Mouse (Mus musculus): ENCODE data around the gene Rpl9-ps1. TPM values are rescaled to one million over a fixed set of nuclear protein-coding genes. Genes with fewer than 3 reads are reported as not detected.

Rpl9-ps1 gene
- total and polyA plus RNA-seq, 3 experiments, result not detected

DNA sequence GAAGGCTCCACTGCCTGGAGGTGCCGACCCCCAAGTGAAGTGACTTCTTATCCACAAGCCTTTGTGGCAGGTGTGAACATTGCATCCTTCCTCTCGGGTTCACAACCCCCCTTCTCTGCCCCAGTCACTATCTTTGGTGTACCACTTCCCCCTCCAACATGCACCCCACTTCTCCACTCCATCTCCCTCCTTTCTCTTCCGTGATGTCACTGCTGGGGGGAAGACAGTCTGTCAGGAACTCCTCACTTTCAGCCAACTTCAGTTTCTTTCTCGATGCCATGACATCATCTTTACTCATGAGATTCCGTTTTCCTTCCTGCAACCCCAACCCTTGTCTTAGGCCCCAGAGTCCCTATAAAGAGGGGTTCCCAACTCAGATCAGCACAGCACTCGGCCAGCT is 16.8 kb upstream of the Rpl9-ps1 start, which contains the start of gene Ccl4:
Gene Ccl4 (plus strand): TSS at position 381 of the 400 bp plus-strand sequence.
- H3K4me3 ChIP-seq, result no peak within 1 kb of the TSS
- DNase-seq, result no peak
- H3K79me2 ChIP-seq (replicated peaks; ENCODE audit: control insufficient read depth, insufficient read depth, low read length), result no peaks in the 10 kb centered on the region
- H3K4me1 ChIP-seq (ENCODE audit: control insufficient read depth, insufficient read depth, low read length), result no peaks in the 10 kb centered on the region
- H3K9ac ChIP-seq (ENCODE audit: low read depth, low read length), result no peak within 1 kb of the TSS
- no peaks in the 10 kb centered on the region for H3K36me3 ChIP-seq (ENCODE audit: control insufficient read depth, insufficient read depth, low read length)
- H3K27ac ChIP-seq, result no peak within 1 kb of the TSS
- intact Hi-C loops (cut with DNase I), result no loop called here
- TF ChIP-seq POLR2A (IDR thresholded peaks at IDR 0.05; ENCODE audit: insufficient read depth, low read depth, low read length), result no peak
- TF ChIP-seq CTCF (IDR thresholded peaks at IDR 0.05), result no peak
- no peak for TF ChIP-seq EP300 (IDR thresholded peaks at IDR 0.05; ENCODE audit: insufficient read depth, low read depth, low read length)
- H3K27me3 ChIP-seq (ENCODE audit: control insufficient read depth, insufficient read depth, low read length), result no peaks in the 10 kb centered on the region
- 57% methylated on average over 6 of the region's 6 CpGs for WGBS

DNA sequence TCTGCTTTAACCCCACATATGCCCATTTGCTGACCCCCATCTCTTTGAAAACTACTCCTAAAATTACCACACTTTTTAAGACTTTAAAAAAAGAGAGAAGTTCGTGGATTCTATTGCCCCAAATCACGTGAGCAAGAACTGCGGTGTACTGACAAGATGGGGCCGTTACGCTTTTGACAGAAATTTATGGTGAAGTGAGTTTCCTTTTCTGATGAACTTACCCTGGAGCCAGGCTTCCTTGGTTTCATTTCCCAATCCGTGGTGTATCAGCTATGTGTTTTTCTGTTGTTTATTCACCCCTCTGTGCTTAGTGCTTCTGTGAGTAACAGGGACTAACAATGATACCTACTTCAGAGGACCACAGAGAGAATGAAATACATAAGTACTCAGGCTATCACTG is 13.4 kb upstream of the Rpl9-ps1 start:
- TF ChIP-seq POLR2A (IDR thresholded peaks at IDR 0.05; ENCODE audit: insufficient read depth, low read depth, low read length) (no peak), EP300 (IDR thresholded peaks at IDR 0.05; ENCODE audit: insufficient read depth, low read depth, low read length) (no peak), CTCF (IDR thresholded peaks at IDR 0.05) (no peak)
- H3K27ac ChIP-seq, result no peak overlapping the region
- H3K27me3 ChIP-seq (ENCODE audit: control insufficient read depth, insufficient read depth, low read length), result no peaks in the 10 kb centered on the region
- no peak overlapping the region for H3K9ac ChIP-seq (ENCODE audit: low read depth, low read length)
- no peak for DNase-seq
- H3K4me1 ChIP-seq (ENCODE audit: control insufficient read depth, insufficient read depth, low read length), result no peaks in the 10 kb centered on the region
- no peaks in the 10 kb centered on the region for H3K79me2 ChIP-seq (replicated peaks; ENCODE audit: control insufficient read depth, insufficient read depth, low read length)
- H3K4me3 ChIP-seq, result no peak overlapping the region
- H3K36me3 ChIP-seq (ENCODE audit: control insufficient read depth, insufficient read depth, low read length), result no peaks in the 10 kb centered on the region
- intact Hi-C loops (cut with DNase I), result no loop called here
- 72% methylated on average over 6 of the region's 6 CpGs for WGBS

DNA sequence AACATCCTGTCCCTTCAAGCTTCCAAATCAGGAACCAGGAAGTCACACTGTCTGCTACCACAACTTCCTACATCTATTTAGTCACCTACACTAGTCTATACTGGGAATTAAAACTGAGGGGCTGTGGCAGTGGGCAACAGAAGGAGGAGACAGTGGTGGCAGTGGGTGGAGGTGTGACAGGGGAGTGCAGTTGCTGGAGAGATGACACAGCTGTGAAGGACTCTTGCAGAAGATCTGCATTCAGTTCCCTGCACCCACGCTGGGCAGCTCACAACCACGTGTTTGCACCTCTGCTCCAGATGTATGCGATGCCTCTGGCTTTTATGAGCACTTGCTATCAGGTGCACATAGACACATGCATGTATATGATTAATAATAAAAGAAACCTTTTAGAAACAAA is 12.1 kb upstream of the Rpl9-ps1 start:
- TF ChIP-seq EP300 (IDR thresholded peaks at IDR 0.05; ENCODE audit: insufficient read depth, low read depth, low read length), result no peak
- no peak overlapping the region for H3K4me3 ChIP-seq
- H3K27me3 ChIP-seq (ENCODE audit: control insufficient read depth, insufficient read depth, low read length), result no peaks in the 10 kb centered on the region
- no peak overlapping the region for H3K27ac ChIP-seq
- 85% methylated on average over 3 of the region's 3 CpGs for WGBS
- H3K79me2 ChIP-seq (replicated peaks; ENCODE audit: control insufficient read depth, insufficient read depth, low read length), result no peaks in the 10 kb centered on the region
- H3K36me3 ChIP-seq (ENCODE audit: control insufficient read depth, insufficient read depth, low read length), result no peaks in the 10 kb centered on the region
- intact Hi-C loops (cut with DNase I), result no loop called here
- no peak overlapping the region for H3K9ac ChIP-seq (ENCODE audit: low read depth, low read length)
- no peak for DNase-seq
- H3K4me1 ChIP-seq (ENCODE audit: control insufficient read depth, insufficient read depth, low read length), result no peaks in the 10 kb centered on the region

DNA sequence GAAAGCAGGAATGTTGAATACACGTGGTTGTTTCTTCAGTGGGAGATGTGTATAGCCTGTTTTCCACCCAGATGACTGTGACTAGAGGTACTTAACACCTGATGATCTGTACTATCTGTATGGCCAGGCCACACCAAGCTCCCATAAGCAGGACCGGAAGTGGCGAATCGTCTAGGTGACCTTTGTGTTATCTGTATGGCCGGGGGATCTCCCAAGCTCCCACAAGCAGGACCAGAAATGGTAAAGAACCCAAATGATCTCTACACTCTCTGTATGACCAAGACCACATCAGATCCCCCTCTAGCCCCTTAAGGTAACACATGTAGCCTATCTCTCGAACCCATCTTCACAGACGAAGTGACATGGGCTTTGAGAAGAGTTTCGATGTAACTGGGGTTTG is 9.2 kb upstream of the Rpl9-ps1 start:
- TF ChIP-seq POLR2A (IDR thresholded peaks at IDR 0.05; ENCODE audit: insufficient read depth, low read depth, low read length) (no peak), CTCF (IDR thresholded peaks at IDR 0.05) (no peak), EP300 (IDR thresholded peaks at IDR 0.05; ENCODE audit: insufficient read depth, low read depth, low read length) (no peak)
- intact Hi-C loops (cut with DNase I), result no loop called here
- Histone ChIP-seq H3K79me2 (replicated peaks; ENCODE audit: control insufficient read depth, insufficient read depth, low read length) (no peaks in the 10 kb centered on the region), H3K4me1 (ENCODE audit: control insufficient read depth, insufficient read depth, low read length) (no peaks in the 10 kb centered on the region), H3K27me3 (ENCODE audit: control insufficient read depth, insufficient read depth, low read length) (no peaks in the 10 kb centered on the region), H3K9ac (ENCODE audit: low read depth, low read length) (no peak overlapping the region), H3K27ac (no peak overlapping the region), H3K36me3 (ENCODE audit: control insufficient read depth, insufficient read depth, low read length) (no peaks in the 10 kb centered on the region), H3K4me3 (no peak overlapping the region)
- no peak for DNase-seq
- 80% methylated on average over 8 of the region's 8 CpGs for WGBS

DNA sequence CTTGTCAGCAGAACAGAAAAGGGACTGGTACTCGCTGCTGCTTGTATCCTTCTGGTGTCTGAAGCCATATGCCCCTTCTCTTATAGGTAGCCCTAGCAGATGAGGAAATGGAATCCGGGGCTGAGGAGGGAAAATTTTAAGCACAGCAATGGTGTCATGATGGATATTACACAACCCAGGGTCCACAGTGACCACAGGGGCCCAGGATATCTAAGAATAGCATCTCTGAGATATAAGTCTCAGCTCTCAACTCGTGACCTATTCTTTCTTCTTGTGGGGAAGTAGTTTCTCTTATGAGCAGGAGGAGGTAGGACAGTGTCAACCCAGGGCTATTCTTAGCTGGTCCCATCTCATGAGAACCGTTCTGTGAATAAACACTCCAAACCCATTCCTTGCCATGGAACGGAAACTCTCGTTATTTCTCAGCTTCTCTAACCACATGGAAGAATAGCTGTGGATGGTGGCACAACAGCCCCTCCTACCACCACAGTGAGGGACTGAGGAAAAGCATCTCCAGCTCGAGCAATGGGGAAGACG is 4.0 kb upstream of the Rpl9-ps1 start, which contains the start of gene Ccl3:
Gene Ccl3 (minus strand): TSS at position 51 of the 537 bp plus-strand sequence.
- H3K27ac ChIP-seq, result no peak within 1 kb of the TSS
- TF ChIP-seq EP300 (IDR thresholded peaks at IDR 0.05; ENCODE audit: insufficient read depth, low read depth, low read length) (no peak), CTCF (IDR thresholded peaks at IDR 0.05) (no peak), POLR2A (IDR thresholded peaks at IDR 0.05; ENCODE audit: insufficient read depth, low read depth, low read length) (no peak)
- 63% methylated on average over 8 of the region's 8 CpGs for WGBS

DNA sequence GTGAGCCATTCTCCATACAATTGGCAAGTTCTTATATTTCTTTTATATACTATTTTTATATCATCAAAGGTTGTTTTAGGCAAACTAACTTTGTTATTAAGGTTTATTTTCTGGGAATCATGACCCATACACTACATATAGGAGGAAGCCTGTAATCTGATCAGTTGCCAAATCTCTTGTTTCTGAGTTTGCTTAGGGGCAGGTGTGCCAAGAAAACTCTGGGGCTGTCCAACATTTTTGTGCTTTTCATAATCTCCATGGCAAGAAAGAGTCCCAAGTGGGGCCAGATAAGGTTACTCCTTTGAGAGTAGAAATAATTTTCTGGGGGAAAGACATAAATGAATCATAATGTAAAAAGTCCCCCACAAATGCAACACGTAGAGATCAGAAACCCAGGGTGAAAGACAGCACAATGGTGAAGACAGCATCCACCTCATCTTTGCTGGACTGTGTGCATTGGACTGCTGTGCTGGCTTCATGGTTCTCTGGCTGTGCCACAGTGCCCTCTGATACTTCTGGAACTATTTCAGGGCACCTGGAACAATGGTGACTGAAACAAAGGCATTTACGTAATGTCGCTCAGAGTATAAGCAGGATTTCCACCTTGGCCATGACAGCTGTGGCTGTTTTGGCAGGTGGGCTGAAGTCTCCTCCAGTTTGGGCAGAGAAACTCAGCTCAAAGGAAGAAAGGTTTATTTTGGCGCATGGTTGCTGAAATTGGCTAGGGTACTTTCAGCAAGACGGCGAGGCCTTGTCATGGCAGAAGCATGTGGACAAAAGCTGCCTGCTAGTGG is 1.1 kb upstream of the Rpl9-ps1 start:
- Histone ChIP-seq H3K4me3 (no peak overlapping the region), H3K27ac (no peak overlapping the region), H3K4me1 (ENCODE audit: control insufficient read depth, insufficient read depth, low read length) (no peaks in the 10 kb centered on the region), H3K27me3 (ENCODE audit: control insufficient read depth, insufficient read depth, low read length) (no peaks in the 10 kb centered on the region), H3K36me3 (ENCODE audit: control insufficient read depth, insufficient read depth, low read length) (no peaks in the 10 kb centered on the region), H3K9ac (ENCODE audit: low read depth, low read length) (no peak overlapping the region), H3K79me2 (replicated peaks; ENCODE audit: control insufficient read depth, insufficient read depth, low read length) (no peaks in the 10 kb centered on the region)
- intact Hi-C loops (cut with DNase I), result no loop called here
- no peak for DNase-seq
- WGBS, result 80% methylated on average over 6 of the region's 6 CpGs
- TF ChIP-seq EP300 (IDR thresholded peaks at IDR 0.05; ENCODE audit: insufficient read depth, low read depth, low read length) (no peak), CTCF (IDR thresholded peaks at IDR 0.05) (no peak), POLR2A (IDR thresholded peaks at IDR 0.05; ENCODE audit: insufficient read depth, low read depth, low read length) (no peak)

More for the DNA sequence above, 4.0 kb upstream of the Rpl9-ps1 start, which contains the start of gene Ccl3:
- Histone ChIP-seq H3K27me3 (ENCODE audit: control insufficient read depth, insufficient read depth, low read length) (no peaks in the 10 kb centered on the region), H3K9ac (ENCODE audit: low read depth, low read length) (no peak within 1 kb of the TSS), H3K4me1 (ENCODE audit: control insufficient read depth, insufficient read depth, low read length) (no peaks in the 10 kb centered on the region), H3K36me3 (ENCODE audit: control insufficient read depth, insufficient read depth, low read length) (no peaks in the 10 kb centered on the region), H3K4me3 (no peak within 1 kb of the TSS), H3K79me2 (replicated peaks; ENCODE audit: control insufficient read depth, insufficient read depth, low read length) (no peaks in the 10 kb centered on the region)
- intact Hi-C loops (cut with DNase I), result no loop called here
- DNase-seq, result no peak

Data from heart, adult 2 months (tissue).